ENCODE assay signal across 16 mouse cellular contexts in the genomic region with DNA sequence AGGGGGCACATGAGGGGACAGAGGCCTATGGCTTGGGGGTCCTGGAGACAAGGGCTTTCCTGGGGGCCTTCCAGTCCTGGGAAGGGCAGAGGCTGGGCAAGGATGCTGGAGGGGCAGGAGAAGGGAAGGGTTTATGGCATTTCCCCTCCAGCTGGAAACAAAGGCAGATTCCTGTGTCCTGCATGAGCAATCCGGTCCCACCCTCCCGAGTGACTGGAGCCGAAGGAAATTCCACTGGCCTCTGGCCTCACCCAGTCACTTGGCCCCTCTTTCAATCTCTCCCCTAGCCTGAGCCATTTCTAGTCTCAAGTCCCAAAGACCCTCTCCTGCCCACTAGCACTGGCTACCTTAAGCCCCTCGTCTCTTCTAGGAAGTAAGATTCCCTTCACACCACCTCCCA. TPM values are rescaled to one million over a fixed set of nuclear protein-coding genes. Genes with fewer than 3 reads are reported as not detected.
DNase-seq lines count a peak whose midpoint lies in the region; ATAC-seq and TF ChIP-seq lines count a peak whose summit lies in the region.
"Had no signal": no experiment of that assay in that cellular context is flagged by ENCODE, and none has a peak within 500 bp of the region (broad histone marks: within the 10 kb centered on the region; RNA-seq: fewer than 3 reads in every experiment).

No protein-coding gene starts in this region.

- no peak overlapping the region for H3K4me2 ChIP-seq in embryonic facial prominence, embryonic 14.5 days (ENCODE audit: low read depth, low read length)
- H3K4me2 ChIP-seq in intestine, postnatal 0 days (replicated peaks; ENCODE audit: low read depth): no peak overlapping the region
- H3K4me2 ChIP-seq in lung, embryonic 15.5 days: no peak overlapping the region
- H3K4me2 ChIP-seq in hindbrain, embryonic 12.5 days (replicated peaks): no peak overlapping the region
- H3K4me2 ChIP-seq: hindbrain, embryonic 15.5 days had no signal

- WGBS in embryonic facial prominence, embryonic 14.5 days: 57% methylated on average over 2 of the region's 4 CpGs
- WGBS in intestine, postnatal 0 days: 51% methylated on average over 4 of the region's 4 CpGs
- 50% methylated on average over 4 of the region's 4 CpGs for WGBS in lung, embryonic 15.5 days
- WGBS in hindbrain, embryonic 12.5 days: 58% methylated on average over 4 of the region's 4 CpGs

- peak; percentile 65 for DNase-seq in gastrocnemius, postnatal 25 days
- no peak for DNase-seq in gastrocnemius, adult 8-10 months (ENCODE audit: low spot score in 2 of 2)
- DNase-seq in embryonic facial prominence, embryonic 14.5 days (ENCODE audit: low spot score): no peak
- DNase-seq in natural killer cell, adult 2 months (ENCODE audit: low spot score in 2 of 2): no peak
- DNase-seq: thymus, adult 18-20 months had no signal

- H3K27ac ChIP-seq in embryonic facial prominence, embryonic 14.5 days (replicated peaks; ENCODE audit: low read depth, low read length): 0 out of 2 replicates have a peak overlapping the region, but pooled peaks have one; percentile 39
- H3K27ac ChIP-seq in intestine, postnatal 0 days (ENCODE audit: low read depth, low read length): peak overlapping the region; percentile 35; the same call in 1 of the 2 replicates
- H3K27ac ChIP-seq in lung, embryonic 15.5 days: peak overlapping the region; percentile 68
- H3K27ac ChIP-seq in hindbrain, embryonic 12.5 days: no peak overlapping the region
- H3K27ac ChIP-seq: hindbrain, embryonic 15.5 days had no signal

- no peaks in the 10 kb centered on the region for H3K9me3 ChIP-seq in embryonic facial prominence, embryonic 14.5 days (ENCODE audit: control insufficient read depth, low read length)
- no peaks in the 10 kb centered on the region for H3K9me3 ChIP-seq in intestine, postnatal 0 days (ENCODE audit: control insufficient read depth)
- no peaks in the 10 kb centered on the region for H3K9me3 ChIP-seq in lung, embryonic 15.5 days
- H3K9me3 ChIP-seq in hindbrain, embryonic 12.5 days (replicated peaks): no peaks in the 10 kb centered on the region
- H3K9me3 ChIP-seq: hindbrain, embryonic 15.5 days had no signal

- no peak overlapping the region for H3K9ac ChIP-seq in embryonic facial prominence, embryonic 14.5 days (ENCODE audit: low read depth, low read length)
- no peak overlapping the region for H3K9ac ChIP-seq in intestine, postnatal 0 days (ENCODE audit: low read depth, low read length)
- H3K9ac ChIP-seq in lung, embryonic 15.5 days: no peak overlapping the region
- no peak overlapping the region for H3K9ac ChIP-seq in hindbrain, embryonic 12.5 days
- H3K9ac ChIP-seq: hindbrain, embryonic 15.5 days had no signal

- no peak for TF ChIP-seq CTCF in intestine, postnatal 0 days (IDR thresholded peaks at IDR 0.05; ENCODE audit: low read depth)

- no peak overlapping the region for H3K4me3 ChIP-seq in embryonic facial prominence, embryonic 14.5 days (ENCODE audit: low read depth, low read length)
- no peak overlapping the region for H3K4me3 ChIP-seq in intestine, postnatal 0 days (ENCODE audit: low read depth, low read length)
- H3K4me3 ChIP-seq in lung, embryonic 15.5 days: no peak overlapping the region
- no peak overlapping the region for H3K4me3 ChIP-seq in hindbrain, embryonic 12.5 days
- H3K4me3 ChIP-seq: hindbrain, embryonic 15.5 days had no signal

- H3K36me3 ChIP-seq in embryonic facial prominence, embryonic 14.5 days (ENCODE audit: control insufficient read depth, insufficient read depth, low read length): no peaks in the 10 kb centered on the region
- no peaks in the 10 kb centered on the region for H3K36me3 ChIP-seq in intestine, postnatal 0 days (ENCODE audit: control insufficient read depth, insufficient read depth)
- no peaks in the 10 kb centered on the region for H3K36me3 ChIP-seq in lung, embryonic 15.5 days
- H3K36me3 ChIP-seq in hindbrain, embryonic 12.5 days: no peaks in the 10 kb centered on the region
- H3K36me3 ChIP-seq: hindbrain, embryonic 15.5 days had no signal

- no peak for ATAC-seq in embryonic facial prominence, embryonic 14.5 days (ENCODE audit: low read depth)
- ATAC-seq in intestine, postnatal 0 days: no peak
- no peak for ATAC-seq in lung, embryonic 15.5 days (ENCODE audit: borderline replicate concordance, extremely low read depth, low FRiP score, low TSS enrichment)
- no peak for ATAC-seq in hindbrain, embryonic 12.5 days (ENCODE audit: low FRiP score)
- ATAC-seq in inflammation-experienced regulatory T-cells, adult 6 months: no peak
- ATAC-seq: forebrain, embryonic 14.5 days had no signal

- H3K27me3 ChIP-seq in embryonic facial prominence, embryonic 14.5 days (replicated peaks; ENCODE audit: control insufficient read depth, insufficient read depth, low read length): no peaks in the 10 kb centered on the region
- H3K27me3 ChIP-seq in intestine, postnatal 0 days (replicated peaks; ENCODE audit: control insufficient read depth, insufficient read depth, low read length): no peaks in the 10 kb centered on the region; the same call in 1 of the 2 replicates
- H3K27me3 ChIP-seq in lung, embryonic 15.5 days: no peaks in the 10 kb centered on the region
- H3K27me3 ChIP-seq in hindbrain, embryonic 12.5 days: peaks cover 16% of the 10 kb centered on the region

- peaks cover 4% of the 10 kb centered on the region for H3K4me1 ChIP-seq in embryonic facial prominence, embryonic 14.5 days (ENCODE audit: control insufficient read depth, insufficient read depth, low read length)
- H3K4me1 ChIP-seq in intestine, postnatal 0 days (replicated peaks; ENCODE audit: control insufficient read depth, insufficient read depth, low read length): 0 out of 2 replicates have a peak, but pooled peaks cover 2% of the 10 kb centered on the region
- peaks cover 24% of the 10 kb centered on the region for H3K4me1 ChIP-seq in lung, embryonic 15.5 days
- H3K4me1 ChIP-seq in hindbrain, embryonic 12.5 days: peaks cover 8% of the 10 kb centered on the region; the same call in 1 of the 2 replicates

RNA-seq across cellular contexts. Expression of a gene that starts 5.1 kb away (rescaled TPM):
- total RNA-seq in gastrocnemius, postnatal 25 days (2021): 10 to 100 TPM; 10.7 to 13.0 TPM
- total RNA-seq in gastrocnemius, adult 8-10 months (2022): 1 to 10 TPM; 6.6 to 9.5 (median 7.6) TPM
- polyA plus RNA-seq in embryonic facial prominence, embryonic 14.5 days (2014; fragmentation: Nextera tagmentation; extraction: Ambion mirVana): 11.5 and 13.5 TPM in 2 replicates
- 13.8 and 14.6 TPM in 2 replicates for polyA plus RNA-seq in intestine, postnatal 0 days (2015; fragmentation: Nextera tagmentation; extraction: Ambion mirVana)
- 68.2 and 72.4 TPM in 2 replicates for polyA plus RNA-seq in lung, embryonic 15.5 days (2015; fragmentation: Nextera tagmentation; extraction: Ambion mirVana)
- polyA plus RNA-seq in hindbrain, embryonic 12.5 days (2016; fragmentation: Nextera tagmentation; extraction: Ambion mirVana): 11.6 TPM in 2 replicates
- polyA plus RNA-seq in inflammation-experienced regulatory T-cells, adult 6 months (2017; shearing (Covaris generic)): 1 to 10 TPM in 1 of 3 experiments, under 1 TPM in 1, not detected in 1; 0.86 to 1.9 TPM

RNA-seq across cellular contexts. Expression of a gene that starts 7.6 kb away (rescaled TPM):
- not detected for total RNA-seq in gastrocnemius, postnatal 25 days (2021)
- not detected for total RNA-seq in gastrocnemius, adult 8-10 months (2022)
- not detected in 2 replicates for polyA plus RNA-seq in embryonic facial prominence, embryonic 14.5 days (2014; fragmentation: Nextera tagmentation; extraction: Ambion mirVana)
- polyA plus RNA-seq in intestine, postnatal 0 days (2015; fragmentation: Nextera tagmentation; extraction: Ambion mirVana): not detected in 2 replicates
- polyA plus RNA-seq in lung, embryonic 15.5 days (2015; fragmentation: Nextera tagmentation; extraction: Ambion mirVana): not detected in 2 replicates
- not detected in 2 replicates for polyA plus RNA-seq in hindbrain, embryonic 12.5 days (2016; fragmentation: Nextera tagmentation; extraction: Ambion mirVana)
- not detected for polyA plus RNA-seq in inflammation-experienced regulatory T-cells, adult 6 months (2017; shearing (Covaris generic))
- total RNA-seq: common myeloid progenitor, adult 5-6 weeks; megakaryocyte-erythroid progenitor cell, adult 5-6 weeks had no signal
- polyA plus RNA-seq: C2C12; forebrain, embryonic 14.5 days; hindbrain, embryonic 15.5 days; neural tube, embryonic 14.5 days; small intestine, adult 2 months had no signal

RNA-seq across cellular contexts. Expression of a gene that starts 44.8 kb away (rescaled TPM):
- 1 to 10 TPM in 1 of 2 experiments, under 1 TPM in 1; 0.59 to 1.1 TPM for total RNA-seq in gastrocnemius, postnatal 25 days (2021)
- under 1 TPM; 0.31 to 0.73 (median 0.59) TPM for total RNA-seq in gastrocnemius, adult 8-10 months (2022)
- 0.26 and 0.30 TPM in 2 replicates for polyA plus RNA-seq in embryonic facial prominence, embryonic 14.5 days (2014; fragmentation: Nextera tagmentation; extraction: Ambion mirVana)
- 0.16 and 0.33 TPM in 2 replicates for polyA plus RNA-seq in intestine, postnatal 0 days (2015; fragmentation: Nextera tagmentation; extraction: Ambion mirVana)
- polyA plus RNA-seq in lung, embryonic 15.5 days (2015; fragmentation: Nextera tagmentation; extraction: Ambion mirVana): 0.19 and 0.24 TPM in 2 replicates
- polyA plus RNA-seq in hindbrain, embryonic 12.5 days (2016; fragmentation: Nextera tagmentation; extraction: Ambion mirVana): 0.41 and 0.44 TPM in 2 replicates
- not detected for polyA plus RNA-seq in inflammation-experienced regulatory T-cells, adult 6 months (2017; shearing (Covaris generic))
- total RNA-seq: common myeloid progenitor, adult 5-6 weeks; megakaryocyte-erythroid progenitor cell, adult 5-6 weeks had no signal
- polyA plus RNA-seq: forebrain, embryonic 14.5 days had no signal

RNA-seq across cellular contexts. Expression of a gene that starts 50.7 kb away (rescaled TPM):
- 10 to 100 TPM; 23.0 to 34.4 TPM for total RNA-seq in gastrocnemius, postnatal 25 days (2021)
- 10 to 100 TPM; 33.0 to 44.0 (median 39.4) TPM for total RNA-seq in gastrocnemius, adult 8-10 months (2022)
- polyA plus RNA-seq in embryonic facial prominence, embryonic 14.5 days (2014; fragmentation: Nextera tagmentation; extraction: Ambion mirVana): 10.2 and 10.7 TPM in 2 replicates
- polyA plus RNA-seq in intestine, postnatal 0 days (2015; fragmentation: Nextera tagmentation; extraction: Ambion mirVana): 6.0 and 6.8 TPM in 2 replicates
- polyA plus RNA-seq in lung, embryonic 15.5 days (2015; fragmentation: Nextera tagmentation; extraction: Ambion mirVana): 5.9 and 6.0 TPM in 2 replicates
- polyA plus RNA-seq in hindbrain, embryonic 12.5 days (2016; fragmentation: Nextera tagmentation; extraction: Ambion mirVana): 12.2 and 15.5 TPM in 2 replicates
- 1 to 10 TPM in 2 of 3 experiments, under 1 TPM in 1; 0.53 to 4.0 (median 3.6) TPM for polyA plus RNA-seq in inflammation-experienced regulatory T-cells, adult 6 months (2017; shearing (Covaris generic))
